Mouse (Mus musculus): ENCODE results near the gene Src. TPM values are rescaled to one million over a fixed set of nuclear protein-coding genes. Genes with fewer than 3 reads are reported as not detected.

The Src gene
- polyA plus RNA-seq, 1 experiment: 59.8 TPM

DNA sequence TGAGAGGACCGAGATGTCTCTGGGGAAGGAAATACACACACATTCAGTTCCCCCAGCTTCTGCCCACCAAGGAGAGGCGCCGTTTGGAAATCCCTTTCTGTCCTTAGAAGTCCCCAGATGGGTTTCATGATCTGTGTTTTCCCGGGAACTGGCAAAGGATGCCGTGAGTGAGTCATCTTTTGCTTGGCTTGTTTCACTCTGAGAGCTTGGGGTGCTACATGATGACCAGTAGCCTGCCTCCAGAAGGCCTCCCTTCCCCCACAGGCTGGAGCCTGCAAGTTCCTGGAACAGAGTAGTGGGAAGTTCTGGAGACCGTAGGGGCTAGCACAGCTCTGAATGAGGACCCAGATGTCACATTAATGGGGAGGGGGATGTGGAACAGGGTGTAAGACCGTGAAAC lies 10.6 kb upstream of the Src start:
- TF ChIP-seq CTCF (IDR thresholded peaks at IDR 0.05; ENCODE audit: insufficient read depth, low read length): no peak
- no peak overlapping the region for H3K4me3 ChIP-seq (replicated peaks; ENCODE audit: extremely low read depth, low read depth, low read length)
- H3K4me1 ChIP-seq (ENCODE audit: control insufficient read depth, insufficient read depth, low read length): peaks cover 2% of the 10 kb centered on the region
- WGBS: 65% methylated on average over 7 of the region's 7 CpGs
- peak; percentile 22 for DNase-seq

DNA sequence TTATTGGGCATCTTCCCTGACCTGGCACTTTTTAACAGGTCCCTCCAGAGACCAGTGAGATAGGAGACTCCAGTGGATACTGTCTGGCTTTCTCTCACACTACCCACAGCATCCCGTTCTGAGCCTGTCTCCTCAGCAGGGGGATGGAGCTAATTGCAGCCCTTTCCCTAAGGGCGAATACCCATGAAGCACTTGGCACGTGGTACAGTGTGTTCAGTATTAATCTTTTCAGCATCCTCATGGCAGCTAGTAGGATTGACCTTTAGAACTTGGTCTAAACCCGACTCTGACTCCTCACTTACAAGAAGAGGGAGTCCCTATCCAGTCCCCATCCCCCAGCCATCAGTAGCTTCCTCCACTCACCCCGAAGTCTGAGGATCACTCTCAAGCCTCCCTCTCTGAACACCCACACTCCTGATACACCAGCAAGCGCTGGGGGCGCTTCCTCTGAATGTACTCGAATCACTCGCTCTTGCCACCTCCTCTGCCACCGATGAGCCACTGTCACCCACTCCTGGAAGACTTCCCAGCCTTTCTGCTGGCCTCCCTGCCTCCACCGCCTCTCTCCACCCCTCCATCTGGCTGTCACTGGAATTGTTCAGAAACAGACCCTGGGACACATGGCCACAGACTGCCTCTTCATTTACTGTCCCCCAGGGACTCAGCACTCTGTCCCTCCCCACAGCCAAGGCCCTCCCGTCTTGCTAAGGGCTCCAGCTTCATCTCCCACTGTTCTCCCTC lies 8.3 kb upstream of the Src start:
- no peak for TF ChIP-seq CTCF (IDR thresholded peaks at IDR 0.05; ENCODE audit: insufficient read depth, low read length)
- 65% methylated on average over 12 of the region's 12 CpGs for WGBS

DNA sequence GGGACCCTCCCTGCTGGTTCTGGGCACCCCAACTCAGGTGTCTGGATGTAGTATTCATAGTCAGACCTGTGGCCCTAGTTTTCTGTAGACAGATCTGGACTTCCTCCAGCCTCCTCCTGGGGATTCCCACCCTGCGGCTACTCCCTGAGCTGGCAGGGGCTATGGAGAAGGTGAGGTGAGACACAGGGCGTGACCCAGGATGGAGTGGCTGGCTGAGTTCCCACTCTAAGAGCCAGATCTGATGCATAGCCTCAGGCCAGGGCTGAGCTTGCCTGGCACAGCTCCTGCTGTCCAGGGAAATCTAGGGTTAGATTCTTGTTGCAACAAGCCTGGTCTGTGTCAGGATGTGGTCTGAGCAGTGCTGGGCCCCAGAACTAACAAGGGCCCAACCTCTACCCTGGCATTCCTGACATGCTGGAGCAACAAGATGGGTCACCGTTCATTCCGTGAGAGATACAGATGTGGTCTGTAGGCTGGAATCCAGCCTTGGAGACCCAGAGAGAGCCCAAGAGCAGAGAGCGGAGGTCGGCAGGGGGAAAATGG lies 7.0 kb upstream of the Src start:
- peak; percentile 49 for DNase-seq
- 71% methylated on average over 6 of the region's 6 CpGs for WGBS

More for the DNA sequence above, 8.3 kb upstream of the Src start:
- Histone ChIP-seq H3K4me3 (replicated peaks; ENCODE audit: extremely low read depth, low read depth, low read length) (no peak overlapping the region), H3K4me1 (ENCODE audit: control insufficient read depth, insufficient read depth, low read length) (peaks cover 2% of the 10 kb centered on the region)
- DNase-seq: no peak

DNA sequence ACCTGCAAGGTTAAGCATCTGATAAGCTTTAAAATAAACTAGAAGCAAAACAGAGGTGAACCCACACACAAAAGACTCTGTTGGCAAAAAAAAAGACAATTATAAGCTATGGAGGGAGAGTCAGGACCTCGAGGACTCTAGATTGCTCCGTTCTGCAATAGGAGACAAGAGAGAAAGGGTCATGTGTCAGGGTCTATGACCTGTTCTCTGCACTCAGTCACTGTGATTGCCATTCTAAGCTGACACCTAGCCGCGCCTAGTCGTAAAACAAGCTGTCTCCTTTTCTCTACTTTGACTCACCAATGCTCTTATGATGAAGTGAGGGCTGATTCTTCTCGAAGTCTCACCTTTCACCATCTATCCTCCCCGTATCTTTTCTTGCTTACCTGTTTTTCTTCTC lies 5.7 kb upstream of the Src start:
- no peak for TF ChIP-seq CTCF (IDR thresholded peaks at IDR 0.05; ENCODE audit: insufficient read depth, low read length)
- TF ChIP-seq POLR2A (IDR thresholded peaks at IDR 0.05; ENCODE audit: borderline replicate concordance, extremely low read depth, low read depth, low read length): no peak
- WGBS: 78% methylated on average over 7 of the region's 7 CpGs
- DNase-seq: no peak
- H3K4me1 ChIP-seq (ENCODE audit: control insufficient read depth, insufficient read depth, low read length): peaks cover 2% of the 10 kb centered on the region
- H3K4me3 ChIP-seq (replicated peaks; ENCODE audit: extremely low read depth, low read depth, low read length): no peak overlapping the region

More for the DNA sequence above, 7.0 kb upstream of the Src start:
- peaks cover 2% of the 10 kb centered on the region for H3K4me1 ChIP-seq (ENCODE audit: control insufficient read depth, insufficient read depth, low read length)
- TF ChIP-seq POLR2A (IDR thresholded peaks at IDR 0.05; ENCODE audit: borderline replicate concordance, extremely low read depth, low read depth, low read length) (no peak), CTCF (IDR thresholded peaks at IDR 0.05; ENCODE audit: insufficient read depth, low read length) (no peak)
- H3K4me3 ChIP-seq (replicated peaks; ENCODE audit: extremely low read depth, low read depth, low read length): no peak overlapping the region

DNA sequence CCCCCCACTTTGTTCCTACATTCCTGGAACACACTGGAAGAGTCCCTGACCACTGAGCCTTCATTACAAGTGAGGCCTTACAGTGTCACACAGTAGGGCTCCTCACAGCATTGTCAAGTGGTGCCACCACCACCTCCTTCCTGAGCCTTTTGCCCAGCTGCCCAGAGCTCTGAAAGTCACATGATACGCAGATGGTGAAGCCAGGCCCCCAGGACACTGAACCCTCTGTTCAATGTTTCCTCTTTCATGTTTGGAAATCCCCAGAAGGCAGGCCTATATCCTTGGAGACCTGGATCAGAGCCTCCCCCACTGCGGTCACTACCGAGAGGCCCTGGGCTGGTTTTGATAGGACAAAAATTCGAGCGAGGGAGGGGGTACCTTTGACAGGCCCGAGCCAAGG lies 1.0 kb upstream of the Src start:
- DNase-seq: no peak
- Histone ChIP-seq H3K4me3 (replicated peaks; ENCODE audit: extremely low read depth, low read depth, low read length) (no peak overlapping the region), H3K4me1 (ENCODE audit: control insufficient read depth, insufficient read depth, low read length) (peaks cover 3% of the 10 kb centered on the region; the same call in 1 of the 2 replicates)
- no peak for TF ChIP-seq POLR2A (IDR thresholded peaks at IDR 0.05; ENCODE audit: borderline replicate concordance, extremely low read depth, low read depth, low read length)
- TF ChIP-seq CTCF (IDR thresholded peaks at IDR 0.05; ENCODE audit: insufficient read depth, low read length): no peak
- 79% methylated on average over 6 of the region's 6 CpGs for WGBS

DNA sequence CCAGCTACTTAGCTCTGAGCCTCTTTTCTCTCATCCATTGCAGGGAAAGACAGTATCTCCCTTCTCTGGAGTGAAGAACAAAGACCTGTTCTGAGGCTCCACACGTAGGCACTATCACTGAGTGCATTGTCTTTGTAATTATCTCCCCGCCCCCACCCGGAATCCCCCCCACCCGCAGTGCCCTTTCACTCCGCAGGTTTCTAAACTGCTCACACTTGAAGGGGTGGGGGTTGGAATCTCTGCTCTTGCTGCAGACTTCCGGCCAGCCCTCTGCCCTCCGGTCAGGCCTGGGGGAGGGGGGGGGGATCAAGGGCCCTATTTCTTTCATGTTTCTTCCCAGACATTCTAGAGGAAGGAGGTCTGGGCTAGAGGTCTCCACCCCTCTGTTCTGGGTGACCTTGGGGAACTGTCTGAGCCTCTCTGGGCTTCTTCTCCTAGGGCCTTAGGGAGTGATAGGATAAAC lies 396 bp downstream of the Src start:
- 19% methylated on average over 7 of the region's 7 CpGs for WGBS
- Histone ChIP-seq H3K4me3 (replicated peaks; ENCODE audit: extremely low read depth, low read depth, low read length) (no peak overlapping the region), H3K4me1 (ENCODE audit: control insufficient read depth, insufficient read depth, low read length) (peaks cover 13% of the 10 kb centered on the region; the same call in 1 of the 2 replicates)
- TF ChIP-seq CTCF (IDR thresholded peaks at IDR 0.05; ENCODE audit: insufficient read depth, low read length): no peak
- DNase-seq: no peak

DNA sequence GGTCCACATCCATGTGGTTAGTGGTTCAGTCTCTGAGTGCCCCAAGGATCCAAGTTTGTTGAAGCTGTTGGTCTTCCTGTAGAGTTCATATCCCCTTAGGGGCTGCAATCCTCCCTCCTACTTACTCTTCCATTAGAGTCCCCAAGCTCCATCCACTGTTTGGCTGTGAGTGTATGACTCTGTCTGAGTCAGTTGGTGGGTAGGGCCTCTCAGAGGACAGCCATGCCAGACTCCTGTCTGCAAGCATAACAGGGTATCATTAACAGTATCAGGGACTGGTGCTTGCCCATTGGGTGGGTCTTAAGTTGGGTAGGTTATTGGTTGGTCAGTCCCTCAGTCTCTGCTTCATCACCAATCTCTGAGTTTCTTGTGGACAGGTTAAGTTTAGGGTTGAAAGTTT lies 1.3 kb downstream of the Src start:
- Histone ChIP-seq H3K4me1 (ENCODE audit: control insufficient read depth, insufficient read depth, low read length) (peaks cover 14% of the 10 kb centered on the region; the same call in 1 of the 2 replicates), H3K4me3 (replicated peaks; ENCODE audit: extremely low read depth, low read depth, low read length) (no peak overlapping the region)
- no peak for TF ChIP-seq POLR2A (IDR thresholded peaks at IDR 0.05; ENCODE audit: borderline replicate concordance, extremely low read depth, low read depth, low read length)
- no peak for TF ChIP-seq CTCF (IDR thresholded peaks at IDR 0.05; ENCODE audit: insufficient read depth, low read length)
- DNase-seq: no peak

DNA sequence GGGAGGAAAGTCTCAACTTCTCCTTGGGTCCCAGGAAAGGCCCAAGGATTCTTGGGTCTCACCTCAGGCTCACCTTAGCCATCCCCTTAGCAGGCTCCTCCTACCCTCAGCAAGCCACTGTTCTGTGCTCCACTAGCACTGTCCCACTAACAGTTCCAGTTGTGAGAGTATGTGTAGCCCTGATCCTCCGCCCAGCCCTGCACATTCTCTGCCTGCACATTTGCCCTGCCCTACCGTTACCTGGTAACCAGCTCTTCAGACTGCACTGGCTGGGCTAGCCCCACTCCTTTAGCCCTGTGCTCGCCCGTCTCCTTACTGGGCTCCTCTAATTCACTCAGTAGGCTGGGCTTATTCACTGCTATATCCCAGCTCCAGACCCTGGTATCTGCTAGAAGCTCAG lies 2.2 kb downstream of the Src start:
- TF ChIP-seq POLR2A (IDR thresholded peaks at IDR 0.05; ENCODE audit: borderline replicate concordance, extremely low read depth, low read depth, low read length): no peak
- no peak for TF ChIP-seq CTCF (IDR thresholded peaks at IDR 0.05; ENCODE audit: insufficient read depth, low read length)
- DNase-seq: no peak
- 79% methylated on average over 4 of the region's 4 CpGs for WGBS
- Histone ChIP-seq H3K4me3 (replicated peaks; ENCODE audit: extremely low read depth, low read depth, low read length) (no peak overlapping the region), H3K4me1 (ENCODE audit: control insufficient read depth, insufficient read depth, low read length) (peaks cover 14% of the 10 kb centered on the region; the same call in 1 of the 2 replicates)

DNA sequence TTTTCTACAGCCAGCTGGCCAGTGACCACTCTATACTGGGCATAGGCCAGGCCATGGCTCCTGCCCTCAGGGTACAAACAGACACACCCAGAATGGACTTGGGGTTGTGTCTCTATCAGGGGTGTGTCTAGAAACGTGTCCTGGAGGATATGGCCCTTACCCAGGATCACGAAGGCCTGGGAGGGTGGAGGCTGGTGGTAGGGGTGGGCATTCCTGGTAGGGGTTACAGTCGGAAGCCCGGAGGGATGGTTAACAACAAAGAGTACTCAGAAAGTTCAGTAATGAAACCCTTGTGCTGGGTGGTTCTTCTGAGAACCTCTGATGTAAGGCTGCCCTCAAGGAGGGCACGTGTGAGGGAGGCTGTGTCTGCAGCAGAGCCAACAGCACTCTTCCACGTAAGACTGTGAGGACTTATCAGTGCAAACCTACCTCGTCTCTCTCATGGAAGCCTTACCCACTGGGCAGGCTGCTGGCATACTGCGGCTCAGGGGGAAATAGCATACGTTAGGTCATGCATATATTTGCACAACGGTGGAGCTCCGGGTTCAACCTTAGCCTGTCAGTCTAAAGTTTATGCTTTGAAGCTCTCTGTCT lies 3.9 kb downstream of the Src start:
- TF ChIP-seq CTCF (IDR thresholded peaks at IDR 0.05; ENCODE audit: insufficient read depth, low read length) (no peak), POLR2A (IDR thresholded peaks at IDR 0.05; ENCODE audit: borderline replicate concordance, extremely low read depth, low read depth, low read length) (peak; percentile 35; the same call in 1 of the 2 replicates)
- DNase-seq: no peak
- H3K4me1 ChIP-seq (ENCODE audit: control insufficient read depth, insufficient read depth, low read length): peaks cover 17% of the 10 kb centered on the region; the same call in 1 of the 2 replicates
- 51% methylated on average over 11 of the region's 11 CpGs for WGBS
- no peak overlapping the region for H3K4me3 ChIP-seq (replicated peaks; ENCODE audit: extremely low read depth, low read depth, low read length)
